Mouse (Mus musculus) spleen, adult 2 months (tissue): ENCODE data around the gene Tpst2. TPM values are rescaled to one million over a fixed set of nuclear protein-coding genes. Genes with fewer than 3 reads are reported as not detected.

Experiments
- DNase-seq, 2 experiments: peaks; one replicate each; pipeline versions ENCODE4 v3.0.0 to v3.0.0-alpha.2; 2012 to 2021; ENCODE audit warnings: low spot score in 2 of 2, low read depth in 1 of 2
- H3K27ac ChIP-seq: fragments of 200-500 bp; 2 replicates; pipeline ENCODE4 v1.5.1; 2012; ENCODE audit warnings: low read length, inconsistent platforms; ENCODE audit not compliant: insufficient read depth
- H3K27me3 ChIP-seq: fragments of 200-500 bp; 2 replicates; pipeline ENCODE4 v1.6.1; 2012; ENCODE audit warnings: mild to moderate bottlenecking, moderate library complexity, low read length, inconsistent platforms; ENCODE audit not compliant: control insufficient read depth, insufficient read depth
- H3K36me3 ChIP-seq: fragments of 200-500 bp; 2 replicates; pipeline ENCODE4 v1.6.1; 2012; ENCODE audit warnings: mild to moderate bottlenecking, low read length, inconsistent platforms; ENCODE audit not compliant: control insufficient read depth, insufficient read depth
- H3K4me1 ChIP-seq: fragments of 200-500 bp; 2 replicates; pipeline ENCODE4 v1.6.1; 2011; ENCODE audit warnings: inconsistent platforms; ENCODE audit not compliant: control insufficient read depth, insufficient read depth, insufficient read length
- H3K4me3 ChIP-seq: fragments of 200-500 bp; 2 replicates; pipeline ENCODE4 v1.5.1; 2011; ENCODE audit warnings: mild to moderate bottlenecking, inconsistent platforms; ENCODE audit not compliant: insufficient read depth, insufficient read length; ENCODE audit errors: extremely low read depth
- CTCF ChIP-seq: fragments of 200-500 bp; IDR thresholded peaks from 2 replicates; pipeline ENCODE4 v1.5.1; 2011; ENCODE audit warnings: mild to moderate bottlenecking, inconsistent platforms; ENCODE audit not compliant: insufficient read depth, insufficient read length, insufficient replicate concordance; ENCODE audit errors: extremely low read depth
- POLR2A ChIP-seq: fragments of 200-500 bp; IDR thresholded peaks from 2 replicates; pipeline ENCODE4 v1.6.1; 2011; ENCODE audit warnings: low read depth, low read length, inconsistent platforms
- whole genome bisulfite sequencing: fragments of 180-500 bp; shearing (Covaris S2); methylation state at CpG from one replicate; pipeline ENCODE4 v1.1.7; 2018; 5-methylcytosine and 5-hydroxymethylcytosine counted together
- polyA plus RNA-seq: library from polyadenylated mRNA; depleted of rRNA; stranded (reverse); fragments of >200 nt; gene quantifications from 2 replicates; pipeline ENCODE4 v1.2.3, GENCODE M21; 2012

The Tpst2 gene
- polyA plus RNA-seq, 1 experiment = 102 TPM

DNA sequence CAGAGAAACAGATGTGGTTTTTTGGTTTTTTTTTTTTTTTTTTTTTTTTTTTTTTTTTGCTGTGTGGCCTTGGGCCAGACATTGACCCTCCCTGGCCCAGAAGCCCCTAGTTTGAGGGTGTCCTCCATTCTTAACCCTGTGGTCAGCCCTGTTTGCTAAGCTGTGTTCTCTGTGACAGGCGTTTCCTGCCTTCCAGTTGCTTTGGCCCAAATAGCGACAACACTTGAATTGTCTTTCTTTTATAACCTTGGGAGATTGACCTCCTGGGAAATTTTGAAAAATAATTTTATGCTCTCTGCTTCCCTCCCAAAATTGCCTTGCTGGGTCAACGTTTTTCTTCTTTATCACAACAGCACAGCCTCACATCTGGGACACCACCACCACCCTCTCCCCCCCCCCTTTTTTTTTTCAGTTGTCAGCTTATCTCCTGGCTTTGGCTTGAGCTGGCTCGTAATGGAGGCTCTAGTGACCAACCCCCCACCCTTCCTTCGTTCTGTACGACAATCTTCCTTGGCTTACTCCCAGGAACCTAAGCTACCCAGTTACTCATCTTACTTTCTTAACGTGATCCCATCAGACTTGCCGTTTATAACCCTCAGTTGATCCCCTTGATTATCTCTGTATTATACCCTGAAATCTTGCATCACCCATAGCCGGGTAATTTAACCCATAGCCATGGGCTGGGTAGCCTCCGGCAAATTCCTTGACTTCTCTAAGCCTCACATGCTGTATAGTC is 32.8 kb upstream of the Tpst2 start:
- Histone ChIP-seq H3K27me3 (no peaks in the 10 kb centered on the region), H3K36me3 (no peaks in the 10 kb centered on the region), H3K4me3 (no peak overlapping the region), H3K27ac (no peak overlapping the region), H3K4me1 (peaks cover 4% of the 10 kb centered on the region; the same call in 1 of the 2 replicates)
- DNase-seq = no peak
- 74% methylated on average over 10 of the region's 10 CpGs for WGBS
- TF ChIP-seq POLR2A (no peak), CTCF (no peak)

- Histone ChIP-seq H3K27me3 (no peaks in the 10 kb centered on the region), H3K27ac (no peak overlapping the region), H3K4me1 (peaks cover 4% of the 10 kb centered on the region; the same call in 1 of the 2 replicates), H3K4me3 (no peak overlapping the region), H3K36me3 (no peaks in the 10 kb centered on the region)
- 73% methylated on average over 1 of the region's 1 CpGs for WGBS
- no peak for DNase-seq
- no peak for TF ChIP-seq POLR2A
- no peak for TF ChIP-seq CTCF
Measured at GRCm38 (mm10) chr5:112244275-112244562, 32.3 kb upstream of the Tpst2 start.

GRCm38 (mm10) chr5:112244890-112245615 is 31.4 kb upstream of the Tpst2 start:
- 81% methylated on average over 8 of the region's 8 CpGs for WGBS
- Histone ChIP-seq H3K27me3 (no peaks in the 10 kb centered on the region), H3K36me3 (no peaks in the 10 kb centered on the region), H3K4me3 (no peak overlapping the region), H3K4me1 (peaks cover 4% of the 10 kb centered on the region; the same call in 1 of the 2 replicates), H3K27ac (no peak overlapping the region)
- no peak for DNase-seq
- no peak for TF ChIP-seq CTCF
- TF ChIP-seq POLR2A = no peak

DNA sequence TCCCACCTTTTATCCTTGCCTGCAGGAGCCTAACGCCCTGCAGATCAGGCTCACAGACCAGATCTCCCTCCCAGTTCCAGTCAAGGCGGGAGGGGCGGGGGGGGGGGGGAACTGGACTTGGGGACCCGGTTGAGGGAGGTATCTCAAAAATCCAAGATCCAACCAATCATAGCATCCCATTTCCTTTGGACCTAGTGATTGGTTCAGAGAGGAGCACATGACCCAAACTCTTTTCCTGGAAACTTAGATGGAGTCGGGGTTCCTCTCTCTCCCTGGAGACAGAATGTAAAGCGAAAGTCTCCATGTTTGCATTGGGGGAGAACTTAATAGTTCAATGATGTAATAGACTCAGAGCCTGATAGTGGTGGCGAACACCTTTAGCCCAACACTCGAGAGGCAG is 29.1 kb upstream of the Tpst2 start:
- H3K27me3 ChIP-seq = no peaks in the 10 kb centered on the region
- WGBS = 84% methylated on average over 8 of the region's 8 CpGs
- TF ChIP-seq CTCF = no peak
- no peak for TF ChIP-seq POLR2A
- no peak for DNase-seq
- H3K27ac ChIP-seq = no peak overlapping the region
- H3K4me1 ChIP-seq = peaks cover 8% of the 10 kb centered on the region; the same call in 1 of the 2 replicates
- H3K36me3 ChIP-seq = no peaks in the 10 kb centered on the region
- no peak overlapping the region for H3K4me3 ChIP-seq

- 88% methylated on average over 11 of the region's 11 CpGs for WGBS
- no peaks in the 10 kb centered on the region for H3K27me3 ChIP-seq
- peaks cover 14% of the 10 kb centered on the region; the same call in 1 of the 2 replicates for H3K4me1 ChIP-seq
- TF ChIP-seq CTCF = no peak
- TF ChIP-seq POLR2A = no peak
- no peaks in the 10 kb centered on the region for H3K36me3 ChIP-seq
- no peak overlapping the region for H3K27ac ChIP-seq
- no peak overlapping the region for H3K4me3 ChIP-seq
- DNase-seq = no peak
Measured at GRCm38 (mm10) chr5:112249106-112249505, 27.4 kb upstream of the Tpst2 start.

DNA sequence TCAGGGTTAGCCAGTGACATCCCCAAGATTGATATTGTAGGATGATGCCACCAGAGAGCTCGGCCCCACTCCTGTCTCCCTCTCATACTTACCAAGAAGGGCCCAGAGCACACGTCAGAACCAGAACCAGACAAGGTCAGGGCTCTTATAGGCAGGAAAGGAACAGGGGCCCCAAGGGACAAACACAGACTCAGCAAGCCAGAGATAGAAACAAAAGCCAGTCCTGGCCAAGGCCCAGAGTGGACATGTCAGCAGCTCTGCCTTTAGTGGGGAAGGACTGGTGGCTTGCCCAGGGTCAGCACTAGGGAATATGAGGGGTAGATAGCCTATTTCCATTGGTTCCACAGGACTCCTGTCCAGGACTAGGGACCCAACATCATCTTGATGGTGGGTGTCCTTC is 24.1 kb upstream of the Tpst2 start, which contains the start of gene Cryba4:
Gene Cryba4, minus strand, starts transcription at position 119 of the 400 bp plus-strand sequence.
- DNase-seq = no peak

More for the DNA sequence above, 24.1 kb upstream of the Tpst2 start, which contains the start of gene Cryba4:
- Histone ChIP-seq H3K27me3 (no peaks in the 10 kb centered on the region; the same call in 1 of the 2 replicates), H3K36me3 (no peaks in the 10 kb centered on the region), H3K4me3 (no peak within 1 kb of the TSS), H3K27ac (peak within 1 kb of the TSS; percentile 47), H3K4me1 (peaks cover 29% of the 10 kb centered on the region; the same call in 1 of the 2 replicates)
- WGBS = 70% methylated on average over 2 of the region's 2 CpGs
- TF ChIP-seq CTCF (no peak), POLR2A (no peak)
